Mouse (Mus musculus): ENCODE measurements around the gene Gm21750. TPM values are rescaled to one million over a fixed set of nuclear protein-coding genes. Genes with fewer than 3 reads are reported as not detected.
"Not testable (repeated sequence)": the region's sequence is repeated elsewhere in the genome, so short reads cannot be mapped to it uniquely, and the experiment has no call there.

Gm21750 gene
- 0.16 TPM in 1 of 2 replicates, not detected in the other for total RNA-seq (2012; rRNA removed)

- DNase-seq (ENCODE audit: low read depth, low spot score); H3K9ac ChIP-seq (ENCODE audit: insufficient read depth, low read depth, low read length, poor library complexity, severe bottlenecking); H3K9me3 ChIP-seq (ENCODE audit: control insufficient read depth, insufficient read depth, low read depth, low read length); H3K4me3 ChIP-seq (ENCODE audit: insufficient read depth in 1 of 2, low read depth in 1 of 2, low read length in 2 of 2, poor library complexity in 1 of 2, severe bottlenecking in 1 of 2); H3K27ac ChIP-seq (ENCODE audit: insufficient read depth, low read depth, low read length, poor library complexity, severe bottlenecking); H3K4me1 ChIP-seq (ENCODE audit: control insufficient read depth in 2 of 2, insufficient read depth in 2 of 2, low read length in 2 of 2, poor library complexity in 1 of 2); H3K36me3 ChIP-seq (ENCODE audit: control insufficient read depth, insufficient read depth, low read length, poor library complexity, severe bottlenecking): not testable (repeated sequence)
- in situ Hi-C loops (cut with MboI; ENCODE audit: low sequenced_read_pairs in 2 of 2, unreplicated experiment in 2 of 2), result loop anchor here in 1 of 2 experiments (10.0 kb wide), 1 partner anchor 64 kb away; no protein-coding TSS in a partner anchor
Observed at GRCm38 (mm10) chr14:73660925-73661324, at the start of gene Gm21750. TSS of gene Gm21750 (plus strand) at chr14:73661225.

GRCm38 (mm10) chr14:73614961-73615360 is 46.1 kb upstream of the Gm21750 start:
- H3K9ac ChIP-seq (ENCODE audit: insufficient read depth, low read depth, low read length, poor library complexity, severe bottlenecking); H3K4me3 ChIP-seq (ENCODE audit: insufficient read depth in 1 of 2, low read depth in 1 of 2, low read length in 2 of 2, poor library complexity in 1 of 2, severe bottlenecking in 1 of 2); H3K4me1 ChIP-seq (ENCODE audit: control insufficient read depth in 2 of 2, insufficient read depth in 2 of 2, low read length in 2 of 2, poor library complexity in 1 of 2); H3K9me3 ChIP-seq (ENCODE audit: control insufficient read depth, insufficient read depth, low read depth, low read length); H3K36me3 ChIP-seq (ENCODE audit: control insufficient read depth, insufficient read depth, low read length, poor library complexity, severe bottlenecking); H3K27ac ChIP-seq (ENCODE audit: insufficient read depth, low read depth, low read length, poor library complexity, severe bottlenecking); in situ Hi-C loops (cut with MboI; ENCODE audit: low sequenced_read_pairs in 2 of 2, unreplicated experiment in 2 of 2); DNase-seq (ENCODE audit: low read depth, low spot score): not testable (repeated sequence)

GRCm38 (mm10) chr14:73620880-73621279 is 40.1 kb upstream of the Gm21750 start:
- TF ChIP-seq CHD2 (IDR thresholded peaks at IDR 0.05; ENCODE audit: low read depth, low read length) (no peak), HCFC1 (IDR thresholded peaks at IDR 0.05; ENCODE audit: borderline replicate concordance, insufficient read depth, low read length) (no peak), ZC3H11A (IDR thresholded peaks at IDR 0.05; ENCODE audit: borderline replicate concordance, low read depth, low read length) (no peak), ZNF384 (IDR thresholded peaks at IDR 0.05; ENCODE audit: low read depth, low read length) (no peak), MAFK (IDR thresholded peaks at IDR 0.05; ENCODE audit: insufficient read depth, low read depth, low read length) (no peak)
- in situ Hi-C loops (cut with MboI; ENCODE audit: low sequenced_read_pairs in 2 of 2, unreplicated experiment in 2 of 2), result no loop called here
- H3K9ac ChIP-seq (ENCODE audit: insufficient read depth, low read depth, low read length, poor library complexity, severe bottlenecking), result no peak overlapping the region
- no peaks in the 10 kb centered on the region for H3K9me3 ChIP-seq (ENCODE audit: control insufficient read depth, insufficient read depth, low read depth, low read length)
- H3K4me1 ChIP-seq (ENCODE audit: control insufficient read depth in 2 of 2, insufficient read depth in 2 of 2, low read length in 2 of 2, poor library complexity in 1 of 2), result no peaks in the 10 kb centered on the region
- no peak overlapping the region for H3K4me3 ChIP-seq (ENCODE audit: insufficient read depth in 1 of 2, low read depth in 1 of 2, low read length in 2 of 2, poor library complexity in 1 of 2, severe bottlenecking in 1 of 2)
- no peaks in the 10 kb centered on the region for H3K36me3 ChIP-seq (ENCODE audit: control insufficient read depth, insufficient read depth, low read length, poor library complexity, severe bottlenecking)
- H3K27ac ChIP-seq (ENCODE audit: insufficient read depth, low read depth, low read length, poor library complexity, severe bottlenecking), result no peak overlapping the region
- DNase-seq (ENCODE audit: low read depth, low spot score), result no peak

- Histone ChIP-seq H3K36me3 (ENCODE audit: control insufficient read depth, insufficient read depth, low read length, poor library complexity, severe bottlenecking) (no peaks in the 10 kb centered on the region), H3K9me3 (ENCODE audit: control insufficient read depth, insufficient read depth, low read depth, low read length) (no peaks in the 10 kb centered on the region), H3K9ac (ENCODE audit: insufficient read depth, low read depth, low read length, poor library complexity, severe bottlenecking) (no peak overlapping the region), H3K27ac (ENCODE audit: insufficient read depth, low read depth, low read length, poor library complexity, severe bottlenecking) (no peak overlapping the region), H3K4me3 (ENCODE audit: insufficient read depth in 1 of 2, low read depth in 1 of 2, low read length in 2 of 2, poor library complexity in 1 of 2, severe bottlenecking in 1 of 2) (no peak overlapping the region), H3K4me1 (ENCODE audit: control insufficient read depth in 2 of 2, insufficient read depth in 2 of 2, low read length in 2 of 2, poor library complexity in 1 of 2) (no peaks in the 10 kb centered on the region)
- TF ChIP-seq ZC3H11A (IDR thresholded peaks at IDR 0.05; ENCODE audit: borderline replicate concordance, low read depth, low read length) (no peak), ZNF384 (IDR thresholded peaks at IDR 0.05; ENCODE audit: low read depth, low read length) (no peak), CHD2 (IDR thresholded peaks at IDR 0.05; ENCODE audit: low read depth, low read length) (no peak), MAFK (IDR thresholded peaks at IDR 0.05; ENCODE audit: insufficient read depth, low read depth, low read length) (no peak), HCFC1 (IDR thresholded peaks at IDR 0.05; ENCODE audit: borderline replicate concordance, insufficient read depth, low read length) (no peak)
- no peak for DNase-seq (ENCODE audit: low read depth, low spot score)
- in situ Hi-C loops (cut with MboI; ENCODE audit: low sequenced_read_pairs in 2 of 2, unreplicated experiment in 2 of 2), result no loop called here
Observed at GRCm38 (mm10) chr14:73622988-73623387, 38.0 kb upstream of the Gm21750 start.

GRCm38 (mm10) chr14:73625469-73625868 is 35.6 kb upstream of the Gm21750 start:
- no peaks in the 10 kb centered on the region for H3K36me3 ChIP-seq (ENCODE audit: control insufficient read depth, insufficient read depth, low read length, poor library complexity, severe bottlenecking)
- TF ChIP-seq ZC3H11A (IDR thresholded peaks at IDR 0.05; ENCODE audit: borderline replicate concordance, low read depth, low read length) (no peak), ZNF384 (IDR thresholded peaks at IDR 0.05; ENCODE audit: low read depth, low read length) (no peak), MAFK (IDR thresholded peaks at IDR 0.05; ENCODE audit: insufficient read depth, low read depth, low read length) (no peak), CHD2 (IDR thresholded peaks at IDR 0.05; ENCODE audit: low read depth, low read length) (no peak), HCFC1 (IDR thresholded peaks at IDR 0.05; ENCODE audit: borderline replicate concordance, insufficient read depth, low read length) (no peak)
- no peaks in the 10 kb centered on the region for H3K9me3 ChIP-seq (ENCODE audit: control insufficient read depth, insufficient read depth, low read depth, low read length)
- in situ Hi-C loops (cut with MboI; ENCODE audit: low sequenced_read_pairs in 2 of 2, unreplicated experiment in 2 of 2), result no loop called here
- no peak for DNase-seq (ENCODE audit: low read depth, low spot score)
- H3K9ac ChIP-seq (ENCODE audit: insufficient read depth, low read depth, low read length, poor library complexity, severe bottlenecking), result no peak overlapping the region
- H3K4me1 ChIP-seq (ENCODE audit: control insufficient read depth in 2 of 2, insufficient read depth in 2 of 2, low read length in 2 of 2, poor library complexity in 1 of 2), result no peaks in the 10 kb centered on the region
- H3K27ac ChIP-seq (ENCODE audit: insufficient read depth, low read depth, low read length, poor library complexity, severe bottlenecking), result no peak overlapping the region
- no peak overlapping the region for H3K4me3 ChIP-seq (ENCODE audit: insufficient read depth in 1 of 2, low read depth in 1 of 2, low read length in 2 of 2, poor library complexity in 1 of 2, severe bottlenecking in 1 of 2)
